Mouse (Mus musculus) megakaryocyte, embryonic 14.5 days (primary cell): Measurements from ENCODE around the gene Mlycd. TPM values are rescaled to one million over a fixed set of nuclear protein-coding genes. Genes with fewer than 3 reads are reported as not detected.

Experiments
- H3K27me3 ChIP-seq: replicated peaks from 2 replicates; pipeline ENCODE3; 2012; ENCODE audit warnings: inconsistent platforms
- H3K36me3 ChIP-seq: replicated peaks from 2 replicates; pipeline ENCODE3; 2012; ENCODE audit warnings: low read length, inconsistent platforms, mixed read lengths
- H3K4me1 ChIP-seq: 2 replicates; pipeline ENCODE4 v1.6.1; 2012; ENCODE audit warnings: inconsistent platforms
- H3K4me3 ChIP-seq: replicated peaks from 2 replicates; pipeline ENCODE3; 2012; ENCODE audit warnings: moderate library complexity, mild to moderate bottlenecking, inconsistent platforms
- H3K9me3 ChIP-seq: 2 replicates; pipeline ENCODE4 v1.6.1; 2012; ENCODE audit warnings: inconsistent platforms
- FLI1 ChIP-seq: IDR thresholded peaks from 2 replicates; pipeline ENCODE4 v1.6.1; 2012; ENCODE audit warnings: low read length, inconsistent platforms, mixed read lengths
- GATA1 ChIP-seq: IDR thresholded peaks from 3 replicates; pipeline ENCODE4 v1.6.1; 2012; ENCODE audit warnings: mixed read lengths, low read length, inconsistent platforms, borderline replicate concordance
- polyA plus RNA-seq: library from polyadenylated mRNA; stranded (reverse); fragments of >175 nt; gene quantifications from 2 replicates; pipeline ENCODE4 v1.2.3, GENCODE M21; 2012; ENCODE audit warnings: low replicate concordance; ENCODE audit not compliant: insufficient read depth

Mlycd gene
- polyA plus RNA-seq, 1 experiment: 25.3 TPM

DNA sequence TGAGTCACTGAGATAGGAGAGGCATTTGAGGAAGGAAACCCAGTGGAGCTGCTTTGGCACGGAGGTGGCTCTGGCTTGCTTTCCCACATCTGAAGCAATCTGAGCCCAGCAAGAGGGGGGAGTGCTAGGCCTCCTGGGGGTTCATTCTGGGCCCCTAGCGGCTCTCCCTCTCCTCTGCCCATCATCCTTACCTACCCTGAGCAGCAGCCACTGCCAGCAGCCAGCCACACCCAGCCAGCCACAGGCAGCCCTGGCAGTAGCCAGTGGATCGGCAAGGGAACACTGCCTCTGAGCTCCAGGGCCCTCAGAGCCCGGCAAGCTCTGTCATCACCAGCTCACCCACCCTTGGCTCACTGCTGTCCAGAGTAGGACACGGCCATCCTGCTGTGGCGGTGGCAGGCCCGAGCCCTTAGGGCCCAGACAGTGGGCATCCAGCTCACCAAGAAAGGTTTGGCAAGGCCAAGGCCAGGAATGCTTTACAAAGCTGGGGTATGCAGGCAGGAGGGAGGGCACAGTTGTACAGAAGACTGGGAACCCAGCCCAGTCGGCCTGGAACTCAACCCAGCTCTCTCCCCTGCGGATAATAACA lies 27.5 kb downstream of the Mlycd start:
- H3K4me3 ChIP-seq: peak overlapping the region; percentile 23
- TF ChIP-seq GATA1 (no peak), FLI1 (no peak)
- peaks cover 58% of the 10 kb centered on the region for H3K27me3 ChIP-seq
- H3K36me3 ChIP-seq: no peaks in the 10 kb centered on the region
- H3K4me1 ChIP-seq: peaks cover 73% of the 10 kb centered on the region
- no peaks in the 10 kb centered on the region for H3K9me3 ChIP-seq

DNA sequence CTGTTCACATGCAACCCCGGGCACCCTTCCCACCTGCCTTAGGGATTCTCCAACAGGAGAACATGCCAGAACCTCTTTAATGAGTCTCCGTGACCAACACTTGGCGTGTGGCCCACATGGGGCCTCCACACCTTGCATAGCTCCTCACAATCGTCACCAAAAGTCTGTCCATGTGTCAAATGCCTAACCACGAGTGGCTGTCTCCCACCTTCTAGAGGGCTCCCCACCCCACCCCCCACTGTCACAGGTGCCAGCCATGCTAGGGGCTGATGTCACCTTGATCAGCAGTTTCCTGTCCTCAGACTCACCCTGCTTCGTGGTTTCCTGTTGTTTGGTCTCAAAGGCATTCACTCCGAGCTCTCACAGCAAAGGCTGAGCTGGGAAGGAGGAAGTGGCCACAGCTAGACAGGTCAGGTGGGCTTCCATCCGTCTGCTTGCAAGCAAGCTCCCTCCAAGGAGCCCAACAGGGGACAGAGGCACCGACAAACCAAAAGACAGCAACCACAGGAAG lies 29.0 kb downstream of the Mlycd start:
- peak overlapping the region; percentile 81 for H3K4me3 ChIP-seq
- no peak for TF ChIP-seq FLI1
- TF ChIP-seq GATA1: no peak
- no peaks in the 10 kb centered on the region for H3K9me3 ChIP-seq
- H3K36me3 ChIP-seq: no peaks in the 10 kb centered on the region
- H3K4me1 ChIP-seq: peaks cover 87% of the 10 kb centered on the region
- peaks cover 64% of the 10 kb centered on the region for H3K27me3 ChIP-seq

GRCm38 (mm10) chr8:119424199-119424733 lies 29.6 kb downstream of the Mlycd start:
- Histone ChIP-seq H3K36me3 (no peaks in the 10 kb centered on the region), H3K4me3 (peak overlapping the region; percentile 81), H3K4me1 (peaks cover 93% of the 10 kb centered on the region), H3K9me3 (no peaks in the 10 kb centered on the region), H3K27me3 (peaks cover 65% of the 10 kb centered on the region)
- TF ChIP-seq FLI1 (no peak), GATA1 (no peak)

- TF ChIP-seq FLI1 (no peak), GATA1 (no peak)
- no peaks in the 10 kb centered on the region for H3K36me3 ChIP-seq
- peaks cover 89% of the 10 kb centered on the region for H3K4me1 ChIP-seq
- peaks cover 65% of the 10 kb centered on the region for H3K27me3 ChIP-seq
- H3K9me3 ChIP-seq: no peaks in the 10 kb centered on the region
- H3K4me3 ChIP-seq: peak overlapping the region; percentile 78
Observed at GRCm38 (mm10) chr8:119424740-119425139, 30.1 kb downstream of the Mlycd start.

- peaks cover 84% of the 10 kb centered on the region for H3K4me1 ChIP-seq
- H3K27me3 ChIP-seq: peaks cover 67% of the 10 kb centered on the region
- H3K4me3 ChIP-seq: peak overlapping the region; percentile 81
- TF ChIP-seq GATA1 (no peak), FLI1 (no peak)
- H3K9me3 ChIP-seq: no peaks in the 10 kb centered on the region
- H3K36me3 ChIP-seq: no peaks in the 10 kb centered on the region
Observed at GRCm38 (mm10) chr8:119425533-119425932, 30.9 kb downstream of the Mlycd start.

- Histone ChIP-seq H3K4me3 (peak overlapping the region; percentile 86), H3K4me1 (peaks cover 81% of the 10 kb centered on the region)
Observed at GRCm38 (mm10) chr8:119426069-119426735, 31.5 kb downstream of the Mlycd start.

DNA sequence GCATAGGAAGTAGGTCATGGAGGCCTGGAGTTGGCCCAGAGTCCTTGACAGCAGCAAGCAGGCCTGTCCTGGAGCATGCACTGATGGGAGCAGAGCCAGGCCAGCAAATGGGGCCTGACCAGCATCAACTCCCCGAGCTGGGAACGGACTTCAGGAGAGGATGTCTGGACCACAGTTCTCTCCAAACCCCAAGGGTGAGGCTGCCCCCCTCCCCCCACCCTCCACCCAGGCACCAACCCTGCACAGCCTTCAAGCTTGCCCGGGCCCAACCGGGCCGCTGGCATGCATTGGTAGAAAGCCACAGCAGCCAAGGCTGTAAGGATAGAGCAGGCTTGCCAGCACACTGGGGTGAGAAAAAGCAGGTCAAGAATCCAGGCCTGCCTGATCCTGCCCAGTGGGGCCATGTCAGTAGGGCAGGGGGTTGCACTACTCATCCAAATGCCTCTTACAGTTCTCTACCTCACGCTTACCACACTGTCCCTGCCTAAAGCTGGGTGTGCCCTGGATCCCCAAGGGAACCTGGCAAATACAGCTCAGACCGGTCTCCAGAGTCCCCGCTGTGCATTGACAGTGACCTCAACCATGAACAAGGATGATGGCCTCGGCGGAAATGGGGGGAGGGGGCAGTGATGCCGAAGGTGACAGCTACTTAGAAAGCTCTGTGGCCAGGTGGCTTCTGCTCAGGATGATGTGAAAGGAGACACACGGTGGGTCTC lies 33.1 kb downstream of the Mlycd start:
- no peaks in the 10 kb centered on the region for H3K36me3 ChIP-seq
- H3K4me1 ChIP-seq: peaks cover 68% of the 10 kb centered on the region
- H3K4me3 ChIP-seq: no peak overlapping the region
- TF ChIP-seq GATA1 (no peak), FLI1 (no peak)
- peaks cover 66% of the 10 kb centered on the region for H3K27me3 ChIP-seq
- no peaks in the 10 kb centered on the region for H3K9me3 ChIP-seq

More at GRCm38 (mm10) chr8:119426069-119426735, 31.5 kb downstream of the Mlycd start:
- Histone ChIP-seq H3K27me3 (peaks cover 69% of the 10 kb centered on the region), H3K9me3 (no peaks in the 10 kb centered on the region), H3K36me3 (no peaks in the 10 kb centered on the region)
- no peak for TF ChIP-seq GATA1
- no peak for TF ChIP-seq FLI1

- Histone ChIP-seq H3K9me3 (no peaks in the 10 kb centered on the region), H3K36me3 (no peaks in the 10 kb centered on the region), H3K27me3 (peaks cover 68% of the 10 kb centered on the region), H3K4me1 (peaks cover 62% of the 10 kb centered on the region), H3K4me3 (no peak overlapping the region)
- no peak for TF ChIP-seq GATA1
- no peak for TF ChIP-seq FLI1
Observed at GRCm38 (mm10) chr8:119428350-119428740, 33.7 kb downstream of the Mlycd start.

GRCm38 (mm10) chr8:119428766-119429327 lies 34.2 kb downstream of the Mlycd start:
- TF ChIP-seq FLI1 (no peak), GATA1 (no peak)
- peaks cover 57% of the 10 kb centered on the region for H3K4me1 ChIP-seq
- no peak overlapping the region for H3K4me3 ChIP-seq
- H3K36me3 ChIP-seq: no peaks in the 10 kb centered on the region
- H3K9me3 ChIP-seq: no peaks in the 10 kb centered on the region
- H3K27me3 ChIP-seq: peaks cover 72% of the 10 kb centered on the region

DNA sequence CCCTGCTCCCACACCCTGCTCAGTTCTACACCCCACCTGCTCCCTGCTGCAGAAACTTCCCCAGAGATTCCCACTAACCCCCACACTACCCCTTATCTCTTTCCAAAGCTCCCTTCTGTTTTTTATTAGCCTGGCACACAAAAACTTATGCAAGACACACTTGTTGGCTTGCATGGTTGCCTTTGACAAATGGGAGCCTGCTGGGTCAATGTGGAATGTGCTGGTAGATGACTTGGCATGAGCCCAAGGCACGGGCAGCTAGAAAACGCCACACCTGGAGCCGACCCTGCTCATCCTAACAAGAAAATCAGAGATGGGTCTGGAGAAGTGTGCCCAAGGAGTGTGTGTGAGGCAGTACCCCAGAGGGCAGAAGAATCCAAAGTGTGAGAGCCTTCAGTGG lies 34.9 kb downstream of the Mlycd start:
- peaks cover 50% of the 10 kb centered on the region for H3K4me1 ChIP-seq
- no peaks in the 10 kb centered on the region for H3K36me3 ChIP-seq
- peaks cover 79% of the 10 kb centered on the region for H3K27me3 ChIP-seq
- no peaks in the 10 kb centered on the region for H3K9me3 ChIP-seq
- TF ChIP-seq GATA1 (no peak), FLI1 (no peak)
- H3K4me3 ChIP-seq: no peak overlapping the region
